Mouse (Mus musculus) ES-Bruce4 (cell line): ENCODE measurements at regions not wholly inside any gene's neighbourhood (a gene's known extent, or its start where the extent isn't known, plus 50 kb on each side); places are given as distances from the start of the nearest gene placed in this dataset.

Source experiments
- H3K27ac ChIP-seq: 2 replicates; pipeline ENCODE4 v1.5.1; 2012; ENCODE audit warnings: low read length, inconsistent platforms; ENCODE audit not compliant: insufficient read depth
- H3K27me3 ChIP-seq: 2 replicates; pipeline ENCODE4 v1.6.1; 2012; ENCODE audit warnings: mild to moderate bottlenecking, low read length, inconsistent platforms; ENCODE audit not compliant: control insufficient read depth, poor library complexity, insufficient read depth, severe bottlenecking
- H3K36me3 ChIP-seq: 2 replicates; pipeline ENCODE4 v1.6.1; 2012; ENCODE audit warnings: inconsistent platforms, mild to moderate bottlenecking, low read length, moderate library complexity; ENCODE audit not compliant: control insufficient read depth, poor library complexity, insufficient read depth, severe bottlenecking
- H3K4me1 ChIP-seq: one replicate; pipeline ENCODE4 v1.8.1; 2011; ENCODE audit warnings: low read length; ENCODE audit not compliant: control insufficient read depth, insufficient read depth
- H3K4me3 ChIP-seq: 2 replicates; pipeline ENCODE4 v1.5.1; 2011; ENCODE audit warnings: low read depth, mild to moderate bottlenecking, low read length
- H3K9ac ChIP-seq: 2 replicates; pipeline ENCODE4 v1.6.1; 2012; ENCODE audit warnings: low read depth, mild to moderate bottlenecking, inconsistent platforms; ENCODE audit not compliant: poor library complexity, severe bottlenecking
- H3K9me3 ChIP-seq: replicated peaks from 2 replicates; pipeline ENCODE4 v1.6.1; 2012; ENCODE audit warnings: mild to moderate bottlenecking, low read length, inconsistent platforms; ENCODE audit not compliant: control insufficient read depth, poor library complexity, insufficient read depth, severe bottlenecking
- CTCF ChIP-seq: IDR thresholded peaks from one replicate; pipeline ENCODE4 v1.8.1; 2011; ENCODE audit warnings: low read depth, low read length
- EP300 ChIP-seq: IDR thresholded peaks from 2 replicates; pipeline ENCODE4 v1.6.1; 2011; ENCODE audit warnings: low read depth, low read length; ENCODE audit not compliant: insufficient read depth
- POLR2A ChIP-seq: IDR thresholded peaks from one replicate; pipeline ENCODE4 v1.8.1; 2011; ENCODE audit warnings: low read length; ENCODE audit not compliant: insufficient read depth

DNA sequence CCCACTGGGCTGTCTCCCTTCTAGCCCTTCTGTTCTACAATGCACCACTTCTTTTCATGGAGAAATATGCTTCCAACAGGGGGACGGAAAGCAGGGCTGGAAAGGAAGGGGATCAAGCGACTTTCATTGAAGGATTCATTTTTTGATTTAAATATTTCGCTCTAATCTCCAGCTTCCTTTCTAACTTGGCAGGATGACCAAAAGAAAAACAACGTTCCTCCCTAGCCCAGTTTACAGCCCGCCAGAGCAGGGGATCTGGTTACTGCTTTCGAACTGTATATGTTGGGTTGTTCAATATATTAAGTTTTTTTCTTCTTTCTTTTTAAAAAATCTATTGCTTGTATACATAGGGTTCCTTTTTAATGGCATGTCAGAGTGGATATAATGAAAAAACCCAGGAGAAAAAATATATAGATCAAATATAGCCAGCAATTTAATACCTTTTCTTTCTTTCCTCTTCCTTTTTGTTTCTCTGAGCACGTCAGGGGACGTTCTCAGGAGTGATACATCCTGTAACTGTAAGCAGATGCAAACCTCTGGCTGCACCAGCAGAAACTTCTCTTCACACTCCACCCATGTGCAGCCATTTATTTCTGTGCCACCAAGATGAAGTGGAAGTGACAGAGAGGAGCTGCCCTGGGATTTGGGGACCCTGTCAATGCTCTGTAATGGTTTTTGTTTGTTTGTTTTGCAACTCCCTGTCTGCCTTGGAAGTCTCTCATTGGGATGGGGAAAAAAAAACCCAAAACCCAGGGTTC is 406.7 kb downstream of the Ccdc171 start:
- H3K4me1 ChIP-seq, result no peaks in the 10 kb centered on the region
- no peak overlapping the region for H3K9ac ChIP-seq
- H3K9me3 ChIP-seq, result no peaks in the 10 kb centered on the region
- no peak overlapping the region for H3K4me3 ChIP-seq
- no peak overlapping the region for H3K27ac ChIP-seq
- H3K27me3 ChIP-seq, result no peaks in the 10 kb centered on the region
- H3K36me3 ChIP-seq, result no peaks in the 10 kb centered on the region
- TF ChIP-seq EP300, result no peak
- no peak for TF ChIP-seq POLR2A
- no peak for TF ChIP-seq CTCF

DNA sequence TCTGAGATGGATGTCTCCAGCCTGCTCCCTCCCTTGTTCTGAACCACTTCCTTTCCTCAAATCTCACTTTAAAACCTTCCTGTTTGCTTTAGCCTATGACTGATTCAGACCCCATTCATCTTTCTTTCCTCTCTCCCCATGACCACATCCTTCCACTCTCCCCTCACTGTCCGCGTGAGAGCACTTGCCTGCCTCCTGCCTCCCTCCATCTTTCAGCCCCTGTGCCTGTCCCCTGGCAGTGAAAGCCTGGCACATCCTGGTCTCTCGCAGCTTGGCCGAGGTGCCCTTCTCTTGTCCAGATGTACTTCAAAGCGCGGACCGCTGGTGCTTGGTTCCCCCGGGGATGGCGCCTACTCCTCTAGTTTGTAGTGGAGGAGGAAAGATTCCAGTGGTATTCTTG is 416.3 kb downstream of the Ccdc171 start:
- no peak overlapping the region for H3K27ac ChIP-seq

DNA sequence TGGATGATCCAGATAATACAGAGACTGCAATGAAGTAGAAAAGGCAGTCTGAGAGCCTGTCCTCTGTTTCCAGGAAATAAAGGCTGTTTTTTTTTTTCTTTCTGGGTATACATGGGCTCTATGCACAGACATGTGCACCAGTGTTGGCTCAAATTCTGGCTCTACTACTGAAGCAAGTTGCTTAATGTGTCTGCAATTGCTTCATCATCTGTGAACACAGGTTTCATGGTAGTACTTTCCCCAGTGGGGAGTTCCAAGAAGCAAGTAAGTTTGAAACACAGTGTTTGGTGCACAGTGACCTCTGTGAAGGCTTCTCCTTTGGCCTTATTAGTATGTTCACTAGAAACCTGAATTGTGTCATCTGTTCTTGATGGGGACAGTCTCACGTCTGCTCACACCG is 424.3 kb downstream of the Ccdc171 start:
- no peaks in the 10 kb centered on the region for H3K9me3 ChIP-seq
- TF ChIP-seq CTCF (no peak), POLR2A (no peak), EP300 (no peak)
- H3K27me3 ChIP-seq, result no peaks in the 10 kb centered on the region
- no peak overlapping the region for H3K9ac ChIP-seq
- H3K4me3 ChIP-seq, result no peak overlapping the region
- H3K36me3 ChIP-seq, result no peaks in the 10 kb centered on the region
- no peak overlapping the region for H3K27ac ChIP-seq
- H3K4me1 ChIP-seq, result no peaks in the 10 kb centered on the region

More for the DNA sequence above, 416.3 kb downstream of the Ccdc171 start:
- Histone ChIP-seq H3K4me3 (no peak overlapping the region), H3K4me1 (no peaks in the 10 kb centered on the region), H3K9ac (no peak overlapping the region), H3K27me3 (no peaks in the 10 kb centered on the region), H3K9me3 (no peaks in the 10 kb centered on the region), H3K36me3 (no peaks in the 10 kb centered on the region)
- no peak for TF ChIP-seq POLR2A

DNA sequence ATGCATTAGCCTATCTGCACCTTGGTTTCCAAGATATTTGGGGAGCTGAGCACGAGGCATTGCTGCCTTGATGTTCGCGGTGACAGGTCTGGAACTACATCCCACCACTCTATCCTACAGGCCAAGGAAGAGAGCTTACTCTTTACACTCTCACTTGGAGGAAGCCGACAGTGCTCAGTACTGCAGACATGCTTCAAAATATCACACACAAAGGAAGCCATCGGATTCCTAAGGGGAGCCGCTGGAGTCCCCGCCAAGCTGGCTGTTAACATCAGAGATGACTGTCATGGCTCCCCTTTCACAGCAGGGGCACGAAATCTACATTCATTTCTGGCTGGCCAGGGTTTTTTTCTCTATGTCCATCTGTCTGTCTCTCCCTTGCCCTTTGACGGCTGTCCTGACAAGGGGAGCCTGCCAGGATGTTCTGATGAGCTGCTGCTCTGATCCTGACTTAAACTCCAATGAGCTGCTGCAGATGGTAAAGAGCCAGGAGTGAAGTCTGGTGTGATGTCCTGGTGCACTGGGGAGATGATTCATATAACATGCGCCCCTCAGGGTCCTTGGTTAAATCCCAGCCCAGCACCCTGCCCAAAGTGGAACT is 425.6 kb downstream of the Ccdc171 start:
- no peaks in the 10 kb centered on the region for H3K36me3 ChIP-seq
- H3K27ac ChIP-seq, result no peak overlapping the region
- TF ChIP-seq EP300 (no peak), POLR2A (no peak), CTCF (no peak)
- no peaks in the 10 kb centered on the region for H3K27me3 ChIP-seq
- no peaks in the 10 kb centered on the region for H3K9me3 ChIP-seq
- H3K9ac ChIP-seq, result no peak overlapping the region
- no peaks in the 10 kb centered on the region for H3K4me1 ChIP-seq
- no peak overlapping the region for H3K4me3 ChIP-seq

DNA sequence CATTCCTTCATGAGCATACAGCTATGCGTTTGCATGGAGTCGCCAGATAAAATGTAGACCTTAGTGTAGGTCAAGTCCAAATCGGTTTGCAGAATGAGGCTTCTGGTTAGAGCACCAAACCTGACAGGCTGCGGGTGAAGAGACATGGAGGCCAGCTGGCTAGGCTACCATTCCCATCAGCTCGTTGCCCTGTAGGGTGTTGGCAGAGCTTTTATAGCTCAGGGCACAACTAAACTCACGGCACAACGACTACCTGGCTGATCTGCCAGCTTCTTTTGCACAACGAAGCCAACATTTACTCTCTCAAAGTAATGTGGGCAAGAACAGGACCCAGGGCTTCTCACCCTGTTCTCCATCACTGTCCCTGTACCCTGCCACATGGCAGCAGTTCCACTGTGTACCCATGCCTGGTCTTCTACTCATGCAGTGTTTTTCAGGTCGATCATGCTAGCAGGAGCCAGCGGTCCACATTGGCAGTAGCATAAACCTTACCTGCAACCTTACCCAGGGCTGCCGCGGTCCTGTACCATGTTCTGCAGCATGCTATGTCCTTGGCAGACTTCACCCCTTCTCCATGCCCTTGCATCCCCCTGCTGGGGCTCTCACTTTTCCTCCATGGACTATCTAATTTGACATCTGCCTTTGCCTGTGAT is 431.0 kb downstream of the Ccdc171 start:
- Histone ChIP-seq H3K4me1 (no peaks in the 10 kb centered on the region), H3K36me3 (no peaks in the 10 kb centered on the region), H3K27ac (no peak overlapping the region), H3K4me3 (no peak overlapping the region), H3K27me3 (no peaks in the 10 kb centered on the region), H3K9me3 (peaks cover 6% of the 10 kb centered on the region; the same call in 1 of the 2 replicates), H3K9ac (no peak overlapping the region)
- TF ChIP-seq EP300 (no peak), CTCF (no peak), POLR2A (no peak)

DNA sequence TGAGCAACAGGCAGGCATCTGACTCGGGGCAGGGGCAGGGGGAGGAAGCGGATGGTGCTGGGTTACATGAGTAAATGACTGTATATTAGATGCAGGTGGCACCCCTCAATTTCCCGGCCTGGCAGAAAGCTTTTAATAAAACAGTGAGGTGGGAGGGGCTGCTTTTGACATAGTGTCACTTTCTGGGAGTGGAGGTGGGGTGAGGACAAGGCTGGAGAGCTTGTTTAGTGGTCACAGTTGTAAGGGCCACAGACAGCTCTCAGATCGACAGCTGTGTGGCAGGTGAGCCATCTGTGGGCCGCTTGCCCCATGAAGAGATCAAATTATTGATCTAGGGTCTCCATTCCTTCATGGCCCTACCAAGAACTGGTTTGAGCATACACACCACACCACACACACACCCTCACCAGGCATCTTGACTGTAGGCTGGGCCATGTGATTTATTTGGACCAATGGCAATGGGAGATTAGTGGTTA is 431.9 kb downstream of the Ccdc171 start:
- no peak overlapping the region for H3K4me3 ChIP-seq
- no peak overlapping the region for H3K27ac ChIP-seq
- no peaks in the 10 kb centered on the region for H3K27me3 ChIP-seq
- H3K9ac ChIP-seq, result no peak overlapping the region
- peaks cover 6% of the 10 kb centered on the region; the same call in 1 of the 2 replicates for H3K9me3 ChIP-seq
- TF ChIP-seq EP300, result no peak
- no peak for TF ChIP-seq CTCF
- no peak for TF ChIP-seq POLR2A
- H3K36me3 ChIP-seq, result no peaks in the 10 kb centered on the region
- no peaks in the 10 kb centered on the region for H3K4me1 ChIP-seq
